Mouse (Mus musculus) kidney, embryonic 14.5 days (tissue): ENCODE measurements around the gene Cul7. TPM values are rescaled to one million over a fixed set of nuclear protein-coding genes. Genes with fewer than 3 reads are reported as not detected.

ENCODE experiments used
- ATAC-seq: fragments of 200-750 bp; cut with Nextera tagmentation; 2 replicates; pipeline ENCODE4 v1.8.0; 2017; ENCODE audit warnings: moderate number of reproducible peaks, mild to moderate bottlenecking, moderate TSS enrichment, moderate library complexity; ENCODE audit not compliant: low FRiP score, low TSS enrichment
- H3K27ac ChIP-seq: fragments of 300-500 bp; sonication (generic); 2 replicates; pipeline ENCODE4 v1.5.1; 2014; ENCODE audit warnings: low read depth, mild to moderate bottlenecking, low read length, moderate library complexity, mixed read lengths
- H3K27me3 ChIP-seq: fragments of 300-500 bp; sonication (generic); 2 replicates; pipeline ENCODE4 v1.6.1; 2014; ENCODE audit warnings: mild to moderate bottlenecking, low read length; ENCODE audit not compliant: control insufficient read depth, insufficient read depth
- H3K36me3 ChIP-seq: fragments of 300-500 bp; sonication (generic); 2 replicates; pipeline ENCODE4 v1.6.1; 2014; ENCODE audit warnings: low read length, mixed read lengths; ENCODE audit not compliant: control insufficient read depth, insufficient read depth
- H3K4me1 ChIP-seq: fragments of 300-500 bp; sonication (generic); 2 replicates; pipeline ENCODE4 v1.6.1; 2014; ENCODE audit warnings: low read length, mixed read lengths; ENCODE audit not compliant: control insufficient read depth, insufficient read depth
- H3K4me2 ChIP-seq: fragments of 300-500 bp; sonication (generic); replicated peaks from 2 replicates; pipeline ENCODE4 v1.6.1; 2014; ENCODE audit warnings: low read depth, mild to moderate bottlenecking, low read length
- H3K4me3 ChIP-seq: fragments of 300-500 bp; sonication (generic); 2 replicates; pipeline ENCODE4 v1.5.1; 2014; ENCODE audit warnings: mild to moderate bottlenecking, low read length
- H3K9ac ChIP-seq: fragments of 300-500 bp; sonication (generic); 2 replicates; pipeline ENCODE4 v1.6.1; 2014; ENCODE audit warnings: low read depth, mild to moderate bottlenecking, low read length, moderate library complexity
- H3K9me3 ChIP-seq: fragments of 300-500 bp; sonication (generic); 2 replicates; pipeline ENCODE4 v1.6.1; 2016; ENCODE audit warnings: low read length; ENCODE audit not compliant: control insufficient read depth
- WGBS: fragments of 180-500 bp; shearing (Covaris S2); extraction: QIAGEN DNeasy Blood & Tissue Kit; methylation state at CpG from one replicate; pipeline ENCODE4 v1.1.7; 2014; 5-methylcytosine and 5-hydroxymethylcytosine counted together
- polyA plus RNA-seq: library from polyadenylated mRNA; unstranded; fragments of >200 nt; fragmentation: Nextera tagmentation; extraction: Ambion mirVana; gene quantifications from 2 replicates; pipeline ENCODE4 v1.2.1, GENCODE M21; 2014

Cul7 gene
- polyA plus RNA-seq, 1 experiment from 2014 or later: 42.6 TPM

DNA sequence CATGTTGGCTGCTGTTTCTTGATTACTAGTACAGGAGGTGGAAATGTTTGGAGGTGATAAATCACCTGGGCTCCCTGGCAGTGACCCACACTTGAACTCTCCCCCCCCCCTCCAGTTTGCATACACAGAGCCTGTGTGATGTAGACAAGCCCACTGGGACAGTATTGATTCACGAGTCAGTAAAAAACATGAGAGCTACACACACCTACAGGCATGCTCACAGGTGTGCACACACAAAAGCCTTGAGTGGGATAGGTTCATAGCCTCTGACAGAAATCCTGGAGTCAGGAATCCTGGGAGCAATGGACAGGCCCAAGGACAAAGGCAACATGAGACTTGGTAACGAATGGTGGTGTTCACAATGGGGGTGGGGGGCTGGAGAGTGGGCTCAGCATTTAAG lies 37.9 kb upstream of the Cul7 start:
- Histone ChIP-seq H3K4me2 (peak overlapping the region; percentile 31), H3K4me3 (no peak overlapping the region), H3K36me3 (0 out of 2 replicates have a peak, but pooled peaks cover 2% of the 10 kb centered on the region), H3K27ac (peak overlapping the region; percentile 88), H3K9ac (0 out of 2 replicates have a peak overlapping the region, but pooled peaks have one; percentile 23), H3K4me1 (peaks cover 83% of the 10 kb centered on the region), H3K27me3 (no peaks in the 10 kb centered on the region), H3K9me3 (no peaks in the 10 kb centered on the region)
- 20% methylated on average over 2 of the region's 2 CpGs for WGBS
- ATAC-seq: no peak

DNA sequence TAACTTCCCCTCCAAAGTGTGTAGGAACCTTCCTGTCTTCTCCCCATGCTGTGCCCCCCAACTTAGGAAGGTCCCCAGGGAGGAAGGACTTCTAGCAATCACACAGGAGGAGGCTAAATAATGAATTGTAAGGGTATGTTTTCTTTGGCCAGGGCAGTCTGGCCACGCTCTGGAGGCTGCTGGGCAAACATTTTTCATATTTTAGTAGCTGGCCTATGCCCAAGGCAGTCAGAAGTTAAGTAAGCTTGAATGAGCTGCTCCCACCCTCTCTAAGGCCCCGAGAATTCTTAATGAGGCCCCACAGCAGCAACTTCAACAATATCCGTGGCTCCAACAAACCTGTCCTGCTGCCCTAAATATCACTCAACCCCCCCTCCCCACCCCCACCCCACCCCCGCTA lies 37.3 kb upstream of the Cul7 start:
- 6% methylated on average over 4 of the region's 4 CpGs for WGBS
- Histone ChIP-seq H3K27ac (peak overlapping the region; percentile 88), H3K36me3 (0 out of 2 replicates have a peak, but pooled peaks cover 2% of the 10 kb centered on the region), H3K9ac (peak overlapping the region; percentile 23; the same call in 1 of the 2 replicates), H3K4me2 (peak overlapping the region; percentile 31), H3K9me3 (no peaks in the 10 kb centered on the region), H3K27me3 (no peaks in the 10 kb centered on the region), H3K4me3 (no peak overlapping the region), H3K4me1 (peaks cover 85% of the 10 kb centered on the region)
- peak; percentile 37 for ATAC-seq

DNA sequence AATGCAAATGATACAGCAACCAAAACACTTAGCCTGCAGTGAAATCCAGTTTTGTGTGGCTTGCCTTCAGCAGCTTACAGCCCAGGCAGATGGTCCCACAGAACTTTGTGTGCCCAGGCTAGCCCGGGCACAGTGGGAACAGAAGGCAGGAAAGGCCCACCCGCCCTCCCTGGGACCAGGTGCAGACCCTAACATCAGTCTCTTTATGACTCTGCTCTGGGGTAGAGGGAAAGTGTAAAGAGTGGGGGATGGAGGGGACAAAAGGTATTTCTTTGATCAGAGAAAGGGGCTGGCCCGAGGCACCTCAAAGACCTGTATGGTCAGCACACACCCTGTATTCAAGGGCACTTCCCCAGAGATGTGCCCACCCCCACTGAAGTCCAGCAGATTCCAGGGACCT lies 36.9 kb upstream of the Cul7 start:
- WGBS: 17% methylated on average over 3 of the region's 3 CpGs
- Histone ChIP-seq H3K27ac (peak overlapping the region; percentile 88), H3K9ac (no peak overlapping the region), H3K4me2 (no peak overlapping the region; the same call in 1 of the 2 replicates), H3K27me3 (no peaks in the 10 kb centered on the region), H3K9me3 (no peaks in the 10 kb centered on the region), H3K36me3 (0 out of 2 replicates have a peak, but pooled peaks cover 2% of the 10 kb centered on the region), H3K4me1 (peaks cover 85% of the 10 kb centered on the region), H3K4me3 (no peak overlapping the region)
- 0 out of 2 replicates have a peak, but pooled peaks have one; percentile 20 for ATAC-seq

DNA sequence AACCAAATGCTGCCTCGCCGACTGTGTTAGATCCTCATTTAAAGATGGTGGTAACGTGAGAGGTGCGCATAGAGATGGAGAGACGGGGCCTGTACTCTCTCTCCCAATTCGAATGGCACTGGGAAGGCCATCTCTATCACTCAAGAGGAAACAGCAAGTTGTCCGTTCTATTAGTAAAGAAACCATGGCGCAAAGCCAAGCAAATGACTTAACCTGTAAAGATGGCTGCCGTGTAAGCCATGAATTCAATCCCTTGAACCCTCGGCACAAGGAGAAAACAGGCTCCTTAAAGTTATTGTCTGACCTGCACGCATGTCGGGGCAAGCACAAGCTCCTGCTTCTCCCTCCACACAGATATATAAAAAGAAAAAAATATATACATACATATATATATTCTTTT lies 32.3 kb upstream of the Cul7 start:
- Histone ChIP-seq H3K27ac (peak overlapping the region; percentile 96), H3K4me1 (peaks cover 100% of the 10 kb centered on the region), H3K9me3 (no peaks in the 10 kb centered on the region), H3K4me3 (peak overlapping the region; percentile 16; the same call in 1 of the 2 replicates), H3K27me3 (no peaks in the 10 kb centered on the region), H3K9ac (peak overlapping the region; percentile 32; the same call in 1 of the 2 replicates), H3K4me2 (peak overlapping the region; percentile 38), H3K36me3 (no peaks in the 10 kb centered on the region)
- ATAC-seq: no peak
- WGBS: 12% methylated on average over 12 of the region's 12 CpGs

DNA sequence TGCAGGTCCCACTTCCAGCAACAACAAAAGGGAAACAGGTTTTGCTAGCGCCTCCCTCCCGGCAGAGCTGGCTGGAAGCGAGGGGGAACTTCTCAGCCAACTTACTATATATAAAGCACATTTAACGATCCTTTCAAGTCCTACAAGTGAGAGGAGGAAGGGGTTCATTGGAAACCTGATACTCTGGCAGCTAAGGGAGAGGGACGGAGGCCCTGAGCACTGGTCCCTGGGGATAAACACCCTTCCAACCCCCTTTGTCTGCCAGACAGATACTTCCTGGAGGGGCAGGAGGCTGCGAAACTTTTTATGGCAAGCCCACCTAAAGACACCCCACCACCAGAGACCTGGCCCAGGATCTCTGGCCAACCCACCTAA lies 31.8 kb upstream of the Cul7 start:
- Histone ChIP-seq H3K9ac (peak overlapping the region; percentile 54; the same call in 1 of the 2 replicates), H3K4me3 (peak overlapping the region; percentile 16; the same call in 1 of the 2 replicates)

DNA sequence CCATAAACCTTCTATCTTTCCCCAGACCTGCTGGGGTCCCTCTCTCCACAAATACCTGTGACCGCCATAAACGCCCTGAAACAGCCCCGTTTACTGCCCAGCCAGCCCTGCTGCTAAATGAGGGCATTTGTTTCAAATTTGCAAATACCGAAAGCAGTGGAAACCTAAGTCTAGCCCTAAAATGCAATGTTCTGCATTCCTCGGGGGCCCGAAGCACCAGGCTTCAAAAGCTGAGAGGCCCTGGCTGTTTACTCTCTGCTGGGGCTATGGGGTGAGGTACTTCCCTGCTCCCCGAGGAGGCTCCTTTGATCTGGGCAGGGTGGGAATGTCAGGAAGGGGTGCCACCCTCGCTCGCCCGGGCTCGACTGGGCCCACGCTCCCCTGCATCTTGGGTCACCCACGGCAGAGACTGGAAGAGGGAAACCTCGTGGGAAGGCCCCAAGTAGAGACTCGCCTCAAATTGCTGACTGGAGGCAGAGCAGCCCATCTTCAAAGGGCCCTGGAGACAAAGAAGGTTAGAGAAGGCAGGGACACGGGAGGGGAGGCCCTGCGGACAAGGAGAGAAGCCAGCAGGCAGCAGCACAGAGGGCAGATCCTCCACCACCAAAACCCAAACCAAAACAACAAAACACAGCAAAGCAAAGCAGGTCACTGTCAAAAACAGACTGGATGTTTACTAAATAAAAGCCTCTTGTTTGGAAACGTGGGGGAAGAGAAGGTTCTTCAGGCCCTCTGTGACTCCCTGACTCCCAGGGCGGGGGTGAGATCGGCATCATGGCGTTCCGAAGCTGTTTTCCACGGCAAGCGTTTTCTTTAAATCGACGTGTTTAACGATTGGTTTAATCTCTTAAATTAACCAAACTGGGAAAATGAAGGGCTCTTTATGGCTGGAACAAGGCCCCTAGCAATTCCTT lies 31.1 kb upstream of the Cul7 start:
- ATAC-seq: peak; percentile 30; the same call in 1 of the 2 replicates
- peak overlapping the region; percentile 54 for H3K9ac ChIP-seq
- no peaks in the 10 kb centered on the region for H3K36me3 ChIP-seq
- no peaks in the 10 kb centered on the region for H3K27me3 ChIP-seq
- H3K27ac ChIP-seq: peak overlapping the region; percentile 96
- WGBS: 5% methylated on average over 27 of the region's 27 CpGs
- peak overlapping the region; percentile 16; the same call in 1 of the 2 replicates for H3K4me3 ChIP-seq
- peak overlapping the region; percentile 38 for H3K4me2 ChIP-seq
- no peaks in the 10 kb centered on the region for H3K9me3 ChIP-seq
- H3K4me1 ChIP-seq: peaks cover 100% of the 10 kb centered on the region

More for the DNA sequence above, 31.8 kb upstream of the Cul7 start:
- Histone ChIP-seq H3K4me2 (peak overlapping the region; percentile 38), H3K4me1 (peaks cover 100% of the 10 kb centered on the region), H3K36me3 (no peaks in the 10 kb centered on the region), H3K27me3 (no peaks in the 10 kb centered on the region), H3K9me3 (no peaks in the 10 kb centered on the region), H3K27ac (peak overlapping the region; percentile 96)
- 2% methylated on average over 6 of the region's 6 CpGs for WGBS
- peak; percentile 71 for ATAC-seq

DNA sequence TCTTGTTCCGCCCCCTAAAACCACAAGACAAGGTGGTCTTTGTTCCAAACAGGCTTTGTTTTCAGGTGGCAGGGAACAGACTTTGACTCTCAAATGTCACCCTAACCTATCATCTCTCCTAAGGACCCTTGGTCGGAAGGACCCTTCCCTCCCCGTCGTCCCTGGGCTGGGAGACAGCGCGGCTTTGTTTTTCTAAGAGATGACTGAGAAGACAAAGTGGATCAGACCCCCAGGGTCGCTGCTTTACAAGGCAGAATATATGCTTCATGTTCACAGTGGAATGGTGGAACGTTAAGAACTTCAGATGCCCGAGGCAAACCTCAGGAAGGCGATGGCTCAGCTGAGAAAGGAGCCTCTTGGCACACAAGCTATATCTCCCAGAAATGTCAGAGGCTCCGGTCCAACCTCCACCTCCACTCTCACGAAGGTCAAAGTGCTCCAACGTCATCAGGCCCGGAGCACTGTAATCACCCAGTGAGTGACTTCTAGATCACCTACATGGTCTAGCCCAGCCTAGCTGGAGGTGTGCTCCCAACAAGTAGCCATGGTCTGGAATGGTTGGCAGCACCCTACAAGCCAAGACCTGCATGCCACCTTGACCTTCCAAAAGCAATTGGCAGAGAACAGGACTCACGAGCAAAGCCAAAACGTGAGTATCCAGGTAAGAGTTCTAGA lies 30.3 kb upstream of the Cul7 start:
- 11% methylated on average over 16 of the region's 16 CpGs for WGBS
- H3K4me3 ChIP-seq: 0 out of 2 replicates have a peak overlapping the region, but pooled peaks have one; percentile 2

DNA sequence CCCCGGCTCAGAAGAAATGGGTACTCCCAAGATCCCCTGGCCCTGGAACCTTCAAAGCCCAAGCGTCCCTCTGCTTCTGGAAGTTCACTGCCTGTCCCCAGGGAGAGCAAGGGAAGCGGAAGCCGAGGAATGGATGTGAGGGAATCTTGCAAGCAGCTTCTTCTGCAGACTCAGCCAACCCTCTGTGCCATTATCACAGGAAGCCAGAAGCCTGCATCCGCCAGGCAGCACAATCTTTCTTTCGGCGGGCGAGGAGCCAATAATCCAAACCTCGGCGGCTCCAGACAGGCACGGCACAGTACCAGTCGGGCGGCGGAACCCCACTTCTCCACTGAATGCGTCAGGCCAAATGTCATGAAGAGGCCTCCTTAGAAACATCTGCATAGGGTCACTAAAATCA lies 28.8 kb upstream of the Cul7 start:
- Histone ChIP-seq H3K27me3 (no peaks in the 10 kb centered on the region), H3K36me3 (no peaks in the 10 kb centered on the region), H3K4me2 (peak overlapping the region; percentile 13), H3K4me3 (no peak overlapping the region), H3K9ac (peak overlapping the region; percentile 25; the same call in 1 of the 2 replicates), H3K4me1 (peaks cover 100% of the 10 kb centered on the region), H3K27ac (peak overlapping the region; percentile 96), H3K9me3 (no peaks in the 10 kb centered on the region)
- WGBS: 32% methylated on average over 15 of the region's 15 CpGs
- ATAC-seq: no peak

More for the DNA sequence above, 30.3 kb upstream of the Cul7 start:
- Histone ChIP-seq H3K9me3 (no peaks in the 10 kb centered on the region), H3K4me1 (peaks cover 100% of the 10 kb centered on the region), H3K4me2 (peak overlapping the region; percentile 38), H3K27ac (peak overlapping the region; percentile 96), H3K36me3 (no peaks in the 10 kb centered on the region), H3K9ac (peak overlapping the region; percentile 54; the same call in 1 of the 2 replicates), H3K27me3 (no peaks in the 10 kb centered on the region)
- ATAC-seq: no peak
